Mouse (Mus musculus) cerebellum, adult 2 months (tissue): ENCODE measurements around the gene Slc47a2.

ENCODE experiments used
- CTCF ChIP-seq: fragments of 200-500 bp; IDR thresholded peaks from 2 replicates; pipeline ENCODE4 v1.5.1; 2011; ENCODE audit warnings: low read depth, mild to moderate bottlenecking, control low read depth, low read length, moderate library complexity, borderline replicate concordance; ENCODE audit not compliant: insufficient read depth
- POLR2A ChIP-seq: fragments of 200-500 bp; IDR thresholded peaks from 2 replicates; pipeline ENCODE4 v1.6.1; 2011; ENCODE audit warnings: low read length, control low read depth, borderline replicate concordance; ENCODE audit not compliant: insufficient read depth

DNA sequence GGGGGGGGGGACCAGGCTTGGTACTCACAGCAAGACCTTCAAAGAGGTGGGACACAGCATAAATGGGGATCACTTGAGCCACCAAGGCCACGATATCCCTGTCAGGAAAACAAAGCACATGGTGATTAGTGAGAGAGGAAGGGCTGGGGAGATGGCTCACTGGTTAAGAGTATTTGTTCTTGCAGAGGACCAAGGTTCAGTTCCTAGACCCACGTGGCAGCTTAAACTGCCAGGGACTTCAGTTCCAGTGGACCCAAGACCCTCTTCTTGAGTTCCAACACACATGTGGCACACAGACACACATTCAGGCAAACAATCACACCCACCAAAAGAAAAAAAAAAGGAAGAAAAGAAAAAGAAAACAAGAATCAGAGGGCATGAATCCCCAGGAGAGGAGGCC lies 10.4 kb upstream of the Slc47a2 start:
- TF ChIP-seq CTCF (no peak), POLR2A (no peak)
